In genomic region chr7:113295077-113295890, GRCm38 (mm10) we compare ENCODE assay signal across 8 mouse cellular contexts.
DNase-seq lines count a peak whose midpoint lies in the region; ATAC-seq lines count a peak whose summit lies in the region.

No protein-coding gene starts in this region.

- peak; percentile 31; the same call in 1 of the 2 replicates for ATAC-seq in lung, embryonic 15.5 days (ENCODE audit: borderline replicate concordance, extremely low read depth, low FRiP score, low TSS enrichment)
- ATAC-seq in embryonic facial prominence, embryonic 12.5 days (ENCODE audit: insufficient number of reproducible peaks, insufficient read depth, low FRiP score, low TSS enrichment): 0 out of 2 replicates have a peak, but pooled peaks have one; percentile 31
- ATAC-seq in liver, embryonic 15.5 days (ENCODE audit: insufficient read depth): peak; percentile 70
- peak; percentile 71 for ATAC-seq in stomach, embryonic 15.5 days (ENCODE audit: insufficient read depth, low FRiP score, low read depth)

- no peaks in the 10 kb centered on the region for H3K9me3 ChIP-seq in lung, embryonic 15.5 days
- H3K9me3 ChIP-seq in embryonic facial prominence, embryonic 12.5 days: no peaks in the 10 kb centered on the region
- H3K9me3 ChIP-seq in liver, embryonic 15.5 days (replicated peaks): no peaks in the 10 kb centered on the region
- H3K9me3 ChIP-seq in stomach, embryonic 15.5 days: no peaks in the 10 kb centered on the region

- no peak for DNase-seq in lung, postnatal 25 days (ENCODE audit: low spot score)
- DNase-seq in adrenal gland, postnatal 4 days (ENCODE audit: low spot score in 2 of 2): no peak
- DNase-seq in left cerebral cortex, postnatal 36 days (ENCODE audit: low spot score in 2 of 2): no peak
- DNase-seq in right cerebral cortex, postnatal 10 days (ENCODE audit: low spot score in 2 of 2): no peak

- no peak overlapping the region for H3K4me3 ChIP-seq in lung, embryonic 15.5 days
- H3K4me3 ChIP-seq in embryonic facial prominence, embryonic 12.5 days: no peak overlapping the region
- H3K4me3 ChIP-seq in liver, embryonic 15.5 days (replicated peaks): peak overlapping the region; percentile 50
- no peak overlapping the region for H3K4me3 ChIP-seq in stomach, embryonic 15.5 days (replicated peaks)

- WGBS in lung, embryonic 15.5 days: 22% methylated on average over 17 of the region's 17 CpGs
- 11% methylated on average over 17 of the region's 17 CpGs for WGBS in embryonic facial prominence, embryonic 12.5 days
- 9% methylated on average over 17 of the region's 17 CpGs for WGBS in liver, embryonic 15.5 days (ENCODE audit: insufficient replicate concordance)
- WGBS in stomach, embryonic 15.5 days: 32% methylated on average over 17 of the region's 17 CpGs

- H3K9ac ChIP-seq in lung, embryonic 15.5 days: no peak overlapping the region
- H3K9ac ChIP-seq in embryonic facial prominence, embryonic 12.5 days: no peak overlapping the region
- H3K9ac ChIP-seq in liver, embryonic 15.5 days: peak overlapping the region; percentile 37; the same call in 1 of the 2 replicates
- no peak overlapping the region for H3K9ac ChIP-seq in stomach, embryonic 15.5 days

- peak overlapping the region; percentile 68 for H3K27ac ChIP-seq in lung, embryonic 15.5 days
- no peak overlapping the region for H3K27ac ChIP-seq in embryonic facial prominence, embryonic 12.5 days
- peak overlapping the region; percentile 49 for H3K27ac ChIP-seq in liver, embryonic 15.5 days (replicated peaks)
- H3K27ac ChIP-seq in stomach, embryonic 15.5 days: peak overlapping the region; percentile 65

- H3K36me3 ChIP-seq in lung, embryonic 15.5 days: no peaks in the 10 kb centered on the region
- H3K36me3 ChIP-seq in embryonic facial prominence, embryonic 12.5 days: no peaks in the 10 kb centered on the region
- peaks cover 7% of the 10 kb centered on the region; the same call in 1 of the 2 replicates for H3K36me3 ChIP-seq in liver, embryonic 15.5 days (replicated peaks)
- no peaks in the 10 kb centered on the region for H3K36me3 ChIP-seq in stomach, embryonic 15.5 days

- H3K27me3 ChIP-seq in lung, embryonic 15.5 days: no peaks in the 10 kb centered on the region
- H3K27me3 ChIP-seq in embryonic facial prominence, embryonic 12.5 days: no peaks in the 10 kb centered on the region
- H3K27me3 ChIP-seq in liver, embryonic 15.5 days: no peaks in the 10 kb centered on the region
- no peaks in the 10 kb centered on the region for H3K27me3 ChIP-seq in stomach, embryonic 15.5 days (replicated peaks)

- H3K4me1 ChIP-seq in lung, embryonic 15.5 days: peaks cover 6% of the 10 kb centered on the region; the same call in 1 of the 2 replicates
- peaks cover 9% of the 10 kb centered on the region for H3K4me1 ChIP-seq in embryonic facial prominence, embryonic 12.5 days
- H3K4me1 ChIP-seq in liver, embryonic 15.5 days (replicated peaks): peaks cover 43% of the 10 kb centered on the region
- H3K4me1 ChIP-seq in stomach, embryonic 15.5 days: peaks cover 8% of the 10 kb centered on the region

- intact Hi-C loops in left cerebral cortex, postnatal 36 days (cut with DNase I): no loop called here

- H3K4me2 ChIP-seq in lung, embryonic 15.5 days: no peak overlapping the region; the same call in 1 of the 2 replicates
- peak overlapping the region; percentile 24 for H3K4me2 ChIP-seq in embryonic facial prominence, embryonic 12.5 days (replicated peaks)
- H3K4me2 ChIP-seq in liver, embryonic 15.5 days: peak overlapping the region; percentile 75
- H3K4me2 ChIP-seq in stomach, embryonic 15.5 days: 0 out of 2 replicates have a peak overlapping the region, but pooled peaks have one; percentile 3
